Mouse (Mus musculus): ENCODE data around the gene Gp6.
A peak's percentile ranks its signal among the peaks of the same experiment; 100 is the strongest.

GRCm38 (mm10) chr7:4397730-4398129 lies at the start of gene Gp6:
- TF ChIP-seq GATA1 (IDR thresholded peaks at IDR 0.05; ENCODE audit: borderline replicate concordance, low read length) (peak; percentile 76; the same call in 2 of the 3 replicates), FLI1 (IDR thresholded peaks at IDR 0.05; ENCODE audit: low read length) (no peak)

Measured in megakaryocyte, embryonic 14.5 days (primary cell).